Mouse (Mus musculus): ENCODE data around the gene Chrm5. TPM values are rescaled to one million over a fixed set of nuclear protein-coding genes. Genes with fewer than 3 reads are reported as not detected.
A peak's percentile ranks its signal among the peaks of the same experiment; 100 is the strongest.

Chrm5 gene
- polyA plus RNA-seq, 1 experiment: not detected

- Histone ChIP-seq H3K4me2 (ENCODE audit: low read depth) (no peak overlapping the region), H3K36me3 (ENCODE audit: control insufficient read depth, insufficient read depth) (peaks cover 4% of the 10 kb centered on the region), H3K4me3 (no peak overlapping the region), H3K27me3 (ENCODE audit: control insufficient read depth, insufficient read depth, insufficient read length) (no peaks in the 10 kb centered on the region), H3K79me2 (ENCODE audit: control insufficient read depth, insufficient read depth) (no peaks in the 10 kb centered on the region), H3ac (ENCODE audit: control insufficient read depth, insufficient read length) (no peak overlapping the region)
- peak; percentile 59 for TF ChIP-seq POLR2AphosphoS2 (IDR thresholded peaks at IDR 0.05; ENCODE audit: insufficient read length, low read depth)
- no peak for TF ChIP-seq MAX (IDR thresholded peaks at IDR 0.05; ENCODE audit: low read depth)
Measured at GRCm38 (mm10) chr2:112429665-112430064, 50.9 kb downstream of the Chrm5 start.

Other genes starting within 250 kb of the Chrm5 start
- 32.8 TPM for gene Lpcat4, start 241.3 kb downstream of the Chrm5 start, polyA plus RNA-seq (2012; fragmentation: generic; extraction: Trizol)
- not detected for gene Nutm1, start 221.5 kb downstream of the Chrm5 start, polyA plus RNA-seq (2012; fragmentation: generic; extraction: Trizol)
- gene Nop10, start 218.8 kb downstream of the Chrm5 start, polyA plus RNA-seq (2012; fragmentation: generic; extraction: Trizol): 129 TPM
- gene Slc12a6, start 214.9 kb downstream of the Chrm5 start, polyA plus RNA-seq (2012; fragmentation: generic; extraction: Trizol): 7.0 TPM
- gene Gm21985, start 214.5 kb downstream of the Chrm5 start, polyA plus RNA-seq (2012; fragmentation: generic; extraction: Trizol): not detected
- 184 TPM for gene Emc4, start 112.7 kb downstream of the Chrm5 start, polyA plus RNA-seq (2012; fragmentation: generic; extraction: Trizol)
- 9.0 TPM for gene Katnbl1, start 101.6 kb downstream of the Chrm5 start, polyA plus RNA-seq (2012; fragmentation: generic; extraction: Trizol)
- gene Emc7, start 25.8 kb downstream of the Chrm5 start, polyA plus RNA-seq (2012; fragmentation: generic; extraction: Trizol): 19.8 TPM
- 11.8 TPM for gene Aven, start 12.2 kb upstream of the Chrm5 start, polyA plus RNA-seq (2012; fragmentation: generic; extraction: Trizol)

All from myocyte (in vitro differentiated cells).